Mouse (Mus musculus): Measurements from ENCODE around the gene Mfsd5. TPM values are rescaled to one million over a fixed set of nuclear protein-coding genes. Genes with fewer than 3 reads are reported as not detected.

Mfsd5 gene
- total RNA-seq, 2 experiments from 2014 or later = 19.5 to 30.4 TPM

- no peak for ATAC-seq (replicated peaks; ENCODE audit: low FRiP score, low TSS enrichment, poor library complexity, severe bottlenecking)
Observed at GRCm38 (mm10) chr15:102247252-102248130, 31.8 kb upstream of the Mfsd5 start.

GRCm38 (mm10) chr15:102248131-102248811, 31.0 kb upstream of the Mfsd5 start:
- ATAC-seq (replicated peaks; ENCODE audit: low FRiP score, low TSS enrichment, poor library complexity, severe bottlenecking) = no peak

GRCm38 (mm10) chr15:102248812-102249191, 30.5 kb upstream of the Mfsd5 start:
- no peak for ATAC-seq (replicated peaks; ENCODE audit: low FRiP score, low TSS enrichment, poor library complexity, severe bottlenecking)

- no peak for ATAC-seq (replicated peaks; ENCODE audit: low FRiP score, low TSS enrichment, poor library complexity, severe bottlenecking)
Observed at GRCm38 (mm10) chr15:102249251-102249691, 30.0 kb upstream of the Mfsd5 start.

- no peak for ATAC-seq (replicated peaks; ENCODE audit: low FRiP score, low TSS enrichment, poor library complexity, severe bottlenecking)
Observed at GRCm38 (mm10) chr15:102249967-102250366, 29.3 kb upstream of the Mfsd5 start.

GRCm38 (mm10) chr15:102250521-102250920, 28.7 kb upstream of the Mfsd5 start:
- no peak for ATAC-seq (replicated peaks; ENCODE audit: low FRiP score, low TSS enrichment, poor library complexity, severe bottlenecking)

GRCm38 (mm10) chr15:102255547-102256255, 23.6 kb upstream of the Mfsd5 start:
- no peak for ATAC-seq (replicated peaks; ENCODE audit: low FRiP score, low TSS enrichment, poor library complexity, severe bottlenecking)

- ATAC-seq (replicated peaks; ENCODE audit: low FRiP score, low TSS enrichment, poor library complexity, severe bottlenecking) = no peak
Observed at GRCm38 (mm10) chr15:102256431-102257201, 22.6 kb upstream of the Mfsd5 start.

GRCm38 (mm10) chr15:102257202-102258075, 21.8 kb upstream of the Mfsd5 start, which contains the start of gene Rarg:
Gene Rarg, minus strand, starts transcription at chr15:102257517.
- 0 out of 2 replicates have a peak, but pooled peaks have one; percentile 8 for ATAC-seq (replicated peaks; ENCODE audit: low FRiP score, low TSS enrichment, poor library complexity, severe bottlenecking)

GRCm38 (mm10) chr15:102258076-102258470, 21.2 kb upstream of the Mfsd5 start:
- no peak for ATAC-seq (replicated peaks; ENCODE audit: low FRiP score, low TSS enrichment, poor library complexity, severe bottlenecking)

- no peak for ATAC-seq (replicated peaks; ENCODE audit: low FRiP score, low TSS enrichment, poor library complexity, severe bottlenecking)
Observed at GRCm38 (mm10) chr15:102258581-102259253, 20.5 kb upstream of the Mfsd5 start.

GRCm38 (mm10) chr15:102262582-102262981, 16.7 kb upstream of the Mfsd5 start:
- ATAC-seq (replicated peaks; ENCODE audit: low FRiP score, low TSS enrichment, poor library complexity, severe bottlenecking) = no peak

- no peak for ATAC-seq (replicated peaks; ENCODE audit: low FRiP score, low TSS enrichment, poor library complexity, severe bottlenecking)
Observed at GRCm38 (mm10) chr15:102263037-102263436, 16.2 kb upstream of the Mfsd5 start.

GRCm38 (mm10) chr15:102265548-102265947, 13.7 kb upstream of the Mfsd5 start:
- 0 out of 2 replicates have a peak, but pooled peaks have one; percentile 54 for ATAC-seq (replicated peaks; ENCODE audit: low FRiP score, low TSS enrichment, poor library complexity, severe bottlenecking)

GRCm38 (mm10) chr15:102270274-102270960, 8.8 kb upstream of the Mfsd5 start, which contains the start of gene Gm9918:
Gene Gm9918, plus strand, starts transcription at chr15:102270563.
- ATAC-seq (replicated peaks; ENCODE audit: low FRiP score, low TSS enrichment, poor library complexity, severe bottlenecking) = no peak

GRCm38 (mm10) chr15:102271441-102271840, 7.8 kb upstream of the Mfsd5 start:
- no peak for ATAC-seq (replicated peaks; ENCODE audit: low FRiP score, low TSS enrichment, poor library complexity, severe bottlenecking)

All from megakaryocyte-erythroid progenitor cell, adult 5-6 weeks (primary cell).